Mouse (Mus musculus) gonadal fat pad, adult 2 months (tissue): Measurements from ENCODE around the gene Rcor1. TPM values are rescaled to one million over a fixed set of nuclear protein-coding genes. Genes with fewer than 3 reads are reported as not detected.

Experiments
- DNase-seq: peaks from one replicate; pipeline ENCODE4 v3.0.0-alpha.2; 2012; ENCODE audit warnings: low read depth
- polyA plus RNA-seq: library from polyadenylated mRNA; depleted of rRNA; stranded (reverse); fragments of >200 nt; gene quantifications from 2 replicates; pipeline ENCODE4 v1.2.3, GENCODE M21; 2012

Gene Rcor1
- polyA plus RNA-seq, 1 experiment, result 7.6 TPM

GRCm38 (mm10) chr12:111125666-111126065 is 86.5 kb downstream of the Rcor1 start:
- no peak for DNase-seq

GRCm38 (mm10) chr12:111134169-111134568 is 95.0 kb downstream of the Rcor1 start:
- no peak for DNase-seq

- DNase-seq, result no peak
Observed at GRCm38 (mm10) chr12:111134791-111135733, 95.9 kb downstream of the Rcor1 start.

GRCm38 (mm10) chr12:111135953-111136352 is 96.8 kb downstream of the Rcor1 start:
- no peak for DNase-seq

- DNase-seq, result no peak
Observed at GRCm38 (mm10) chr12:111137079-111137478, 97.9 kb downstream of the Rcor1 start.

GRCm38 (mm10) chr12:111143005-111143508 is 103.9 kb downstream of the Rcor1 start:
- no peak for DNase-seq

- DNase-seq, result no peak
Observed at GRCm38 (mm10) chr12:111143509-111144063, 104.4 kb downstream of the Rcor1 start.

GRCm38 (mm10) chr12:111144598-111144997 is 105.4 kb downstream of the Rcor1 start:
- no peak for DNase-seq

GRCm38 (mm10) chr12:111145269-111145668 is 106.1 kb downstream of the Rcor1 start:
- DNase-seq, result no peak

- no peak for DNase-seq
Observed at GRCm38 (mm10) chr12:111149495-111150235, 110.5 kb downstream of the Rcor1 start.

GRCm38 (mm10) chr12:111150236-111150596 is 111.1 kb downstream of the Rcor1 start:
- DNase-seq, result no peak

- no peak for DNase-seq
Observed at GRCm38 (mm10) chr12:111151422-111152156, 112.4 kb downstream of the Rcor1 start.

- no peak for DNase-seq
Observed at GRCm38 (mm10) chr12:111152579-111152978, 113.4 kb downstream of the Rcor1 start.

- no peak for DNase-seq
Observed at GRCm38 (mm10) chr12:111152981-111153710, 114.0 kb downstream of the Rcor1 start.

- no peak for DNase-seq
Observed at GRCm38 (mm10) chr12:111153946-111154345, 114.8 kb downstream of the Rcor1 start.

- no peak for DNase-seq
Observed at GRCm38 (mm10) chr12:111154641-111155040, 115.5 kb downstream of the Rcor1 start.

- DNase-seq, result no peak
Observed at GRCm38 (mm10) chr12:111155756-111156155, 116.6 kb downstream of the Rcor1 start.

- DNase-seq, result no peak
Observed at GRCm38 (mm10) chr12:111159659-111160428, 120.7 kb downstream of the Rcor1 start.

GRCm38 (mm10) chr12:111160871-111161270 is 121.7 kb downstream of the Rcor1 start:
- no peak for DNase-seq

- DNase-seq, result no peak
Observed at GRCm38 (mm10) chr12:111161943-111162311, 122.8 kb downstream of the Rcor1 start.
